Mouse (Mus musculus): Measurements from ENCODE around the gene Borcs7. TPM values are rescaled to one million over a fixed set of nuclear protein-coding genes. Genes with fewer than 3 reads are reported as not detected.

The Borcs7 gene
- total and polyA plus RNA-seq, 2 experiments from 2014 or later, result 13.2 to 43.0 TPM

DNA sequence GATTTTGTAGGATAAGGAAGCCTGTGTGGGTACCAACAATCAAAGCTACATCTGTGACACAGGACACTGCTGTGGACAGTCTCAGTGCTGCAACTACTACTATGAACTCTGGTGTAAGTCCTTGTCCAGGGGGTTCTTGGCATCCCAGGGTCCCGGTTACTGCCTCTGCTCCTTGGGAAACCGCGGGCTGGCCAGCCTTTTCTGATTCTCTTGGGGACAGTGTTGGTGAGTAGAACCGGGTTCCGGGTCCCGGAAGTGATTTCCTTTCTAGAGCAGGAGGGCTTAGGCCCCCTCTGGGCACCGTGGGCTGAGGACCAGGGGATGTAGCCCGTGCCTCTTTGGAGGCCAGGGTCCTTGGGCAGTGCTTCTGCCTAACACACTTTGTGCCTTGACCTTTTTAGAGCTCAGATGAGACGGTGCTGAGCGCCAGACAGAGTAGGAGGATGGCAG, 45.3 kb upstream of the Borcs7 start:
- peak overlapping the region; percentile 27; the same call in 1 of the 2 replicates for H3K27ac ChIP-seq (ENCODE audit: low read depth, low read length)
- no peak overlapping the region for H3K9ac ChIP-seq (replicated peaks; ENCODE audit: low read length, poor library complexity, severe bottlenecking)
- H3K4me1 ChIP-seq (ENCODE audit: insufficient read depth, low read length), result peaks cover 3% of the 10 kb centered on the region; the same call in 1 of the 2 replicates
- WGBS, result 72% methylated on average over 10 of the region's 10 CpGs
- H3K4me3 ChIP-seq (ENCODE audit: low read depth, low read length), result no peak overlapping the region
- H3K27me3 ChIP-seq (ENCODE audit: insufficient read depth, low read length), result no peaks in the 10 kb centered on the region
- TF ChIP-seq CTCF (IDR thresholded peaks at IDR 0.05), result no peak
- DNase-seq (ENCODE audit: low spot score), result no peak
- H3K36me3 ChIP-seq (ENCODE audit: insufficient read depth, low read length), result peaks cover 6% of the 10 kb centered on the region
- H3K9me3 ChIP-seq (ENCODE audit: low read length), result no peaks in the 10 kb centered on the region
- no peak overlapping the region for H3K4me2 ChIP-seq (ENCODE audit: low read depth, low read length, poor library complexity, severe bottlenecking)
- no peak for ATAC-seq (ENCODE audit: low FRiP score)

DNA sequence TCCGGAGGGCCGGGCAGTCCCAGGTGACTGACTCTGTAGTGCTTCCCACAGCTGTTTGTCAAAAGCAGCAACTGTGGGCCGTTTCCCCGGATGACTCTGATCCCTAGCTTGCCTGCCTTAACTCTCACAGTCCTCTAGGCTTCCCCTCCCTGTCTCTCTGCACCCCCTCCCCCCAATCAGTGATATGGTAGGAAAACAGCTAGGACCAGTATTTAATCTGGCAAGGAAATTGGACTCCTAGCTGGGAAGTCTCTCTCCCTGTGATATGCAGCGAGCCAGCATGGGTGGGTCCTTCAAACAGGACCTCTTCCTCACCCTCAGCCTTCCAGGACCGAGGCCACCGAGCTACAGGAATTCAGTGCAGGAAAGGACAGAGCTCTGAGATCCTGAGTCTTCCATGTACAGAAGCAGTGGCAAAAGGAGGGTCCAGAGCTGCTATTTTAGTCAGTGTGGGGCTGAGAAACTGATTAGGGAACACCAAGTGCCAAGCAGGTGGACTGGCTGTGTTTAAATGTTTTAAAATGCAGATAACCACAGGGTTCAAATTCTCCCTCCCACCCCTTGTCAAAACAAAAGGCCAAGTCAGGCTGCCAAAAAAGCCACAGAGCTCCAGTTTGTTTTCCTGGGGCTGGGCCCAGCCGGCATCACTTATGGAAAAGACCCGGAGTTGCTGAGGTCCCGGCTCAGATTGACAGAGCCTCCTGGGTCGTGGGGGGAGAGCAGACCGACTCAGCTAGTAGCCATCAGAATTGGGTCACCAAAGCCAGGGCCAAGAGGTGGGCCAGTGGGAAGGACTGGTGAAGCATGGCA, 44.7 kb upstream of the Borcs7 start:
- ATAC-seq (ENCODE audit: low FRiP score) (peak; percentile 43; the same call in 1 of the 2 replicates), DNase-seq (ENCODE audit: low spot score) (peak; percentile 68)
- Histone ChIP-seq H3K4me2 (ENCODE audit: low read depth, low read length, poor library complexity, severe bottlenecking) (no peak overlapping the region), H3K4me3 (ENCODE audit: low read depth, low read length) (no peak overlapping the region), H3K9me3 (ENCODE audit: low read length) (no peaks in the 10 kb centered on the region), H3K36me3 (ENCODE audit: insufficient read depth, low read length) (peaks cover 6% of the 10 kb centered on the region), H3K27ac (ENCODE audit: low read depth, low read length) (peak overlapping the region; percentile 27), H3K9ac (replicated peaks; ENCODE audit: low read length, poor library complexity, severe bottlenecking) (no peak overlapping the region), H3K27me3 (ENCODE audit: insufficient read depth, low read length) (no peaks in the 10 kb centered on the region), H3K4me1 (ENCODE audit: insufficient read depth, low read length) (peaks cover 3% of the 10 kb centered on the region; the same call in 1 of the 2 replicates)
- 40% methylated on average over 12 of the region's 12 CpGs for WGBS
- TF ChIP-seq CTCF (IDR thresholded peaks at IDR 0.05), result no peak

DNA sequence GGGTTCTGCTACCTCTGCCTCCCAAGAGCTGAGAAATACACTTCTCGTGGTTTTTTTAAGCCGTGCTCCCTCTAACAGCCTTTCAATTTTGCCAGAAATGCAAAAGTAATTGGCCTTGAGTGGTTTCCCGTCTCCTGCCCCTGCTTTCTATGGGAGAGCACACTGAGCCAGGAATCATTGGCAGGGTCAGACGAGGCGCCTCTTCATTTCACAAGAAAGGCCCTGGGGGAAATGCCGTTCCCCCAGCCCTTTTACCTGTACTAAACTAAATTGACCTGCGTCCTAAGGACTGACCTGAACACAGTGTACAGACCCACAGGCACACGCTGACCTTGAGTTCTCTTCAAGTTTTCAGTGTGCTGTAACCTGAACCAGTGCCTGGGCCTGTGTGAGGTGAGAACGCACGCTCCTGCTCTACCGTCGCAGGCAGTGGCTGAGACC, 43.6 kb upstream of the Borcs7 start:
- no peak overlapping the region for H3K27ac ChIP-seq (ENCODE audit: low read depth, low read length)
- ATAC-seq (ENCODE audit: low FRiP score) (no peak), DNase-seq (ENCODE audit: low spot score) (no peak)
- 75% methylated on average over 12 of the region's 12 CpGs for WGBS
- no peak for TF ChIP-seq CTCF (IDR thresholded peaks at IDR 0.05)
- no peaks in the 10 kb centered on the region for H3K27me3 ChIP-seq (ENCODE audit: insufficient read depth, low read length)
- peaks cover 6% of the 10 kb centered on the region for H3K36me3 ChIP-seq (ENCODE audit: insufficient read depth, low read length)
- no peak overlapping the region for H3K4me2 ChIP-seq (ENCODE audit: low read depth, low read length, poor library complexity, severe bottlenecking)
- H3K4me3 ChIP-seq (ENCODE audit: low read depth, low read length), result no peak overlapping the region
- H3K4me1 ChIP-seq (ENCODE audit: insufficient read depth, low read length), result peaks cover 3% of the 10 kb centered on the region; the same call in 1 of the 2 replicates
- no peak overlapping the region for H3K9ac ChIP-seq (replicated peaks; ENCODE audit: low read length, poor library complexity, severe bottlenecking)
- no peaks in the 10 kb centered on the region for H3K9me3 ChIP-seq (ENCODE audit: low read length)

DNA sequence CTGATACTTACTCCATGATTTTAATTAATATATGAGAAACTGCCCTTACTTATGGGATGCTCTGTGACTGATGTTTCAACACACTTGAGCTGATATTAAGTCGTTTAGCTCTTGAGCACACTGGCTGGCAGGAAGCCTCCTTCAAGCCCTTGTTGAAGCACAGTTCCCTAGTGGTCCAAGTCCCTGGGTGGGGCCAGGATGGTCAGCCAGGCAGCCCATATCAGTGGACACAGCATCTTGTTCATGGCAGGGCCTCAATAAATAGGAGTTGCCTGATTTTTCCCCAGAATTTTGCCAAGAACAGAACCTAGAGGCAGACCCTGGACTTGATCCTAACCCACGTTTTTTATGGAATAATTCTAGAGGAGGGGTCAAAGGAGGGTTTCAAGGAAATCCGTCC, 42.5 kb upstream of the Borcs7 start:
- H3K9me3 ChIP-seq (ENCODE audit: low read length), result no peaks in the 10 kb centered on the region
- H3K27me3 ChIP-seq (ENCODE audit: insufficient read depth, low read length), result no peaks in the 10 kb centered on the region
- H3K9ac ChIP-seq (replicated peaks; ENCODE audit: low read length, poor library complexity, severe bottlenecking), result no peak overlapping the region
- no peaks in the 10 kb centered on the region for H3K4me1 ChIP-seq (ENCODE audit: insufficient read depth, low read length)
- no peak overlapping the region for H3K27ac ChIP-seq (ENCODE audit: low read depth, low read length)
- TF ChIP-seq CTCF (IDR thresholded peaks at IDR 0.05), result no peak
- ATAC-seq (ENCODE audit: low FRiP score) (no peak), DNase-seq (ENCODE audit: low spot score) (no peak)
- peaks cover 5% of the 10 kb centered on the region; the same call in 1 of the 2 replicates for H3K36me3 ChIP-seq (ENCODE audit: insufficient read depth, low read length)
- 79% methylated on average over 3 of the region's 3 CpGs for WGBS
- no peak overlapping the region for H3K4me3 ChIP-seq (ENCODE audit: low read depth, low read length)
- H3K4me2 ChIP-seq (ENCODE audit: low read depth, low read length, poor library complexity, severe bottlenecking), result no peak overlapping the region

DNA sequence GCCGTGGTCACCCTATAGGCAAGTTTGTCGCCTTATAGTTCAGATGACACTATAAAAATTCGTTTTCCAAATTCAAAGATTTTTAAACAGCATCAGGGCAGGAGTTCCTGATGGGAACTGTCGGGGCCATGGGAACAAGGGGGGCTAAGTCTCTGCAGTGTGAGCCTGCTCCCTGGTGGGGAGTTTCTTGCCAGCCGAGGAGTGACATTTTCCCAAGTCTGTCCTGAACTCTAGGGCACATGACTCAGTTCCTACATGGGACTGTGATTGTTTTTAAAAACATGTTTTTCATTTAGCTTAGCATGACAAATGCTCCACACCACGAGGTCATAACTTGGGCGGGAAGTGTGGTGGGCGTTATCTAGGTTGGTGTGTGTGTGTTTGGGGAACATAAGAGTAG, 41.9 kb upstream of the Borcs7 start:
- DNase-seq (ENCODE audit: low spot score) (no peak), ATAC-seq (ENCODE audit: low FRiP score) (no peak)
- peak; percentile 58 for TF ChIP-seq CTCF (IDR thresholded peaks at IDR 0.05)
- Histone ChIP-seq H3K9me3 (ENCODE audit: low read length) (no peaks in the 10 kb centered on the region), H3K27me3 (ENCODE audit: insufficient read depth, low read length) (no peaks in the 10 kb centered on the region), H3K27ac (ENCODE audit: low read depth, low read length) (no peak overlapping the region), H3K36me3 (ENCODE audit: insufficient read depth, low read length) (peaks cover 8% of the 10 kb centered on the region; the same call in 1 of the 2 replicates), H3K4me3 (ENCODE audit: low read depth, low read length) (no peak overlapping the region), H3K9ac (replicated peaks; ENCODE audit: low read length, poor library complexity, severe bottlenecking) (no peak overlapping the region), H3K4me2 (ENCODE audit: low read depth, low read length, poor library complexity, severe bottlenecking) (no peak overlapping the region), H3K4me1 (ENCODE audit: insufficient read depth, low read length) (no peaks in the 10 kb centered on the region)
- WGBS, result 82% methylated on average over 8 of the region's 8 CpGs

DNA sequence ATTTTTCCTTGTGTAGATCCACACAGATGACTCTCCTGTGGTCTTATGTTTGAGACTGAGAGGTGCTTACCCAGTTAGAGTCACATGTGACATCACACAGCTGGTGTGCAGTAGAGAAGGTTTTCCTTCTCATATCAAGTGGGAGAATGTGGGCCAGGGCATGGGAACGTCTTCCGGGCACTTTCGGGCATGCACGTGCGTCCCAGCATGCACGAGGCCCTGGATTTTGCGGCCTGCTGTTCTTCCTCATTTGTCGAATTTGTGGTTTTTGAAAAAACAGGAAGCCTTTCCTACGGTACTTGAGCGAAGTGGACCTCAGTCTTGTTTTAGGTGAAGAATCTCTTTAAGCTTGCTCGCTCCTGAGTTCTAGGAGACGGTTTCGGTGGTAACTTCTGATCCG, 41.1 kb upstream of the Borcs7 start:
- Histone ChIP-seq H3K36me3 (ENCODE audit: insufficient read depth, low read length) (peaks cover 9% of the 10 kb centered on the region), H3K27ac (ENCODE audit: low read depth, low read length) (no peak overlapping the region), H3K9me3 (ENCODE audit: low read length) (no peaks in the 10 kb centered on the region), H3K4me1 (ENCODE audit: insufficient read depth, low read length) (no peaks in the 10 kb centered on the region), H3K9ac (replicated peaks; ENCODE audit: low read length, poor library complexity, severe bottlenecking) (no peak overlapping the region), H3K4me3 (ENCODE audit: low read depth, low read length) (no peak overlapping the region), H3K27me3 (ENCODE audit: insufficient read depth, low read length) (no peaks in the 10 kb centered on the region), H3K4me2 (ENCODE audit: low read depth, low read length, poor library complexity, severe bottlenecking) (no peak overlapping the region)
- ATAC-seq (ENCODE audit: low FRiP score) (no peak), DNase-seq (ENCODE audit: low spot score) (no peak)
- TF ChIP-seq CTCF (IDR thresholded peaks at IDR 0.05), result no peak
- 97% methylated on average over 14 of the region's 14 CpGs for WGBS

All from midbrain, postnatal 0 days (tissue).